Mouse (Mus musculus): ENCODE data around the gene Lrrc57. TPM values are rescaled to one million over a fixed set of nuclear protein-coding genes. Genes with fewer than 3 reads are reported as not detected.
A peak's percentile ranks its signal among the peaks of the same experiment; 100 is the strongest.
"Not testable (repeated sequence)": the region's sequence is repeated elsewhere in the genome, so short reads cannot be mapped to it uniquely, and the experiment has no call there.

The Lrrc57 gene
- total RNA-seq, 2 experiments from 2014 or later: 26.0 to 31.6 TPM

DNA sequence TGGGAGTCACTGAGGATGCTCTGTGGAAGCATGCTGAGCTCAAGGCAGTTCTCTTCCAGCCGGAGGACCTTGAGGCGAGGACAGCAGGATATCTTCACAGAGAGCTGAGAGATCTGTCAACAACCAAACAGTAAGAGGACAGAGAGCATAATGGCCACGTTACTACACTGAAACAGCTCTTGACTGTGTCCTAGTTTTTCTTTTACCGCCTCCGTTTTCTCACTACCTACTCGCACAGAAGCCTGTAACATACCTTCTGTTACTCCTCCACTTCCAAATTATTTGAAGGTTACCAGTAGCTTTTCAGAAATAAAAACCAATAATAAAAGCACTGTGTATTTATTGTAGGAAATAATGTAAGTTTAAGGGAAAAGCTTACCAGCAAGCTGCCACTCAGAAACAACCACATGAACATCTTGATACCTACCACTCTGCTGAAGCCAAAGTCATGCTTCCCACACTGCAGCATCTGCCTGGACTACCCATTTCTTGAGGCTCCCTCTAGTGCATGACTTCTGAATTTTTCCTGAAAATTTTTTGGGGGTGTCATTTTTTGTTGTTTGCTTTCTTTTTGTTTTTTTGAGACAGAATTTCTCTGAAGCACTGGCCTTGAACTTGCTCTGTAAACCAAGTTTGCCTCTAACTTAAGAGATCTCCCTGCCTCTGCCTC, 3.2 kb downstream of the Lrrc57 start:
- peak in 1 of 2 experiments; percentile 31 for DNase-seq (ENCODE audit: low spot score in 2 of 2)

DNA sequence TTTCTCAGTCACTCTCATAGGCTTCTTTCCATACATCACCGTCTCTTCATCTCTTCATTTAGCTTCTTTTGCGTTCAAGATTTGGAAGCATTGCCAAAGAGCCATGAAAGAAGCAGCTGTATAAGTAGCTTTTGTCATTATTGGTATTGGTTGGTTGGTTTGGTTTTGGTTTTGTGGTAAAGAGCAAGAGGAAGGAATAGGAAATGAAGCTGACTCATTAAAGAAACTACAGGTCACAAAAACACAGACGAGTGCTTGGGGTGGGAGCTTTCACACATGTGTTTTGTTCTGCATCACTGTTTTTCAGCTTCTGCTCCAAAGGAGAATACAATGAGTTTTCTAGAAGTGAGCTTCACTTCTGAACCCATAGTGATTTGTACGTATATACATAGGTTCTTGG, 9.8 kb downstream of the Lrrc57 start:
- DNase-seq (ENCODE audit: low spot score in 2 of 2): no peak

DNA sequence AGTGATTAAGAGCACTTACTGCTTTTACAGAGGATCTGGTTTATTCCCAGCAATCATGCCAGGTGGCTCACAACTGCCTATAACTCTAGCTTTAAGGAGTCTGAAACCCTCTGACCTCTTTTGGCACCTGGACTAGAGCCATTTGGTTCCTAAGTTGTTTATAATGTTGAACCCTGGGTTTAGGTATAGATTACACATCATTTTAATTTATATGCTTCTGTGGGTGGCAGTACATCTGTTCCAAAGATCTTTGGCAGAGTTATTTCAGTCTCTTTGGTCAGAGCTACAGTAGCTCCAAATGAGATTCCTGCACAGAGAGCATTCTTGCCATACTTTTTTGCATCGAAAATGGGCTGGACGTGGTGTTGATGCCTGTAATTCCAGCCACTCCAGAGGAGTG, 11.6 kb downstream of the Lrrc57 start:
- DNase-seq (ENCODE audit: low spot score in 2 of 2): no peak

DNA sequence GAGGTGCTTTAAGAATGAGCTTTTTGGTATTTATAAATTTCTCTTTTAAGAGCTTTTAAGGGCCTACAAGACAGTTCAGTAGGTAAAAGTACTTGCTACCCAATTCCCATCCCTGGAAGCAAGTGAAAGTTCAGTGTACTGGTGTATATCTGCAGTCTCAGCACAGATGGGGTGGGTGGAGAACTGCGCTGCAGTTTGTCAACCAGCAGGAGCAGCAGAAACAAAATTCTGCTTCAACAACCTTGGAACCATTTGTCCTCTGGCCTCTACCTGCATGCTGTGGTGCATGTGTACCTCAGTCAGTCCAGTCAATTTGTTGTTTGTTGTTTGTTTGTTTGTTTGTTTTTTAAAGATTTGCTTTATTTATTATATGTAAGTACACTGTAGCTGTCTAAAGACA, 17.1 kb downstream of the Lrrc57 start:
- DNase-seq (ENCODE audit: low spot score in 2 of 2): no peak

DNA sequence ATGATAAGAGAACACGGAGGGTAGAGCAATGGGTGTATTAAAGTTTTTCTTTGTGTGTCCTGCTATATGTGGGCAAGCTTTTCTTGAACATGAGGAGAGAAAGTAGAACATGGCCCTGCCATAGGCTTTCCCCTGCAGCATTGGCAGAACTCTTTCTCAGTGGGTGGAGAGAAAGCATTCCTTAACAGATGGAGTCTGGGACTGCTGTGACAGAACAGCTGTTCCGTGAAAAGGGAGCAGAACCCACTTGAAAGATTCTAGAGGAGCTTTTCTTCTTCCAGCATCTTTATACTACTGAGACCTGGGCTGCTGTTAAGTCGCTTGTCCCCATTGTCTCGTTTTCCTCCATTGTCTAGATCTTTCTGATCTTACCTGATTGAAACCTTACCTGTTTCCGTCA, 19.6 kb downstream of the Lrrc57 start:
- peak in 1 of 2 experiments; percentile 40 for DNase-seq (ENCODE audit: low spot score in 2 of 2)

DNA sequence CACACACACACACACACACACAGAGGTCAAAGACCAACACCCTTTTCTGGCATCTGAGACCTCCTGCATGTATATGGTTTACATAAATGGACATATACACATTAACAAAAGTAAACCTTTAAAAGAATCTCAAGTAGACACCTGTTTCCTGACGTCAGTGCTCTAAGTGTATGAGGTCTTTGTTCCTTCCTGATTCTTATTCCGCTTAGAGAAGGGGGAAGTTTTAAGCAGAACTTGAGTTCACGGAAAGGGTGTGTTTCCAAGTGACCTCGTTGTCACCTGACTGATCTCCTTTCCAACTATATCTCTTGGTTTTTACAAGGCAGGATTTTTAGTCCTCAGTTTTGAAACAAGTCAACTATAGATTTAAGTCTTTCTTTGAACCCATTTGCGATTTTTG, 31.0 kb downstream of the Lrrc57 start:
- no peak for DNase-seq (ENCODE audit: low spot score in 2 of 2)

DNA sequence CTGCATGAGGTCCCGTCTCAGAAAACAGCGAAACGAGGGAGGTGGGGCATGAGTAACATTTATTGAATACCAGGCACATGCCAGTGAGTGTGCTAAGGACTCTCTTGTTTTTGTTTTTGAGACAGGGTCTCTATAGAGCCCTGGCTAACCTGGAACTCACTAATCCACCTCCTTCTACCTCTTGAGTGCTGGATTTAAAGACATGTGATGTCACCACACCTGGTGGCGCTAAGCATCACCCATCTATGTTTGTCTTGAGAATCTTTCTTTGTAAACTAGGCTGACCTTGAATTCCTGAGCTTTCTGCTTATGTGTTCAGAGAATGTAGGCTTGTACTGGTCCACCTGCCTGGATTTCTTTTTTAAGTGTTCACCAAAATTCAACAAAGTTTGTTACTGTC, 31.5 kb downstream of the Lrrc57 start:
- DNase-seq (ENCODE audit: low spot score in 2 of 2): no peak

DNA sequence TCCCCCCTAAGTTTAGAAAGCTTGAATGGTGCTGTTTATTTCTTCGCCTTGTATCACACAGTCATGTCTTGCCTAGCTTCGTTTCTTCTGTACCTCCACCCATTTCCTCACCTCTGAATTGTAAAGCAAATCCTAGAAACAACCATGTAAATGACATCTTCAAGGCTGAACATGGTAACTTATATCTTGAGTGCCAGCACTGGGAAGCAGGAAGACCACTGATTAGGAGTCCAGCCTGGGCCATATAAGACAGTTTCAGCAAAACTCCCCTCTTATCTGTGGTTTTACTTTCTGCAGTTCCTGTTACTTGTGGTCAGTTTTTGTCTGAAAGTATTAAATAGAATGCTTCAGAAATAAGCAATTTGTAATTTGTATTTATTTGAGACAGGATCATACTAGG, 33.3 kb downstream of the Lrrc57 start:
- DNase-seq (ENCODE audit: low spot score in 2 of 2): no peak

DNA sequence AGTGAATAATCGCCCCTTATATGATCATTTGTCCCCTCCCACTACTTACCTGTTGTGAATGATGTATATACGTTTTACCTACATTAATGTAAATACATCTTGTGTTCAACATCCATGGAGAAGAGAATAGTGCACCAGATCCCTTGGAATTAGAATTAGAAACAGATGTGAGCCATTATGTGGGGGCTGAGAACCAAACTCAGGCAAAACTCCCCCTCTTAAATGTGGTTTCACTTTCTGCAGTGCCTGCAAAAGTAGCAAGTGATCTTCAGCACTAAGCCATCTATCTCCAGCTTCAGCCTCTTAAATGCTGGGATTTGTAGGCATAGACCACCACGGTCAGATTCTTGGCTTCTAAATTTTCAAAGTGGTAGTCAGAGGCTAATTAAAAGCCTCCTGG, 34.2 kb downstream of the Lrrc57 start:
- DNase-seq (ENCODE audit: low spot score in 2 of 2): no peak

DNA sequence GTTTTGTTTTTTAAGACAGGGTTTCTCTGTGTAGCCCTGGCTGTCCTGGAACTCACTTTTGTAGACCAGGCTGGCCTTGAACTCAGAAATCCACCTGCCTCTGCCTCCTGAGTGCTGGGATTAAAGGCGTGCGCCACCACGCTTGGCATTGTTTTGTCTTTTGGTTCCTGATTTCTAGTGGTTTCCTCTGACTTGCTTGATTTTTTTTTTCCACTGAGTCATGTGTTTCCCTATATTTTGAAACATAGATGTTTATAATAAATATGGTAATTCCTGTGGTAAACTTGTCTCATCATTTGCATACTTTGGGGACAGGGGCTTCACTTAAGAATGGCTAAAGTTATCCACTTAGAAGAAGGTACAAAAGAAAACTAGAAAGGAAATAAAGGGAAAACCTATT, 37.2 kb downstream of the Lrrc57 start:
- DNase-seq (ENCODE audit: low spot score in 2 of 2): not testable (repeated sequence)

DNA sequence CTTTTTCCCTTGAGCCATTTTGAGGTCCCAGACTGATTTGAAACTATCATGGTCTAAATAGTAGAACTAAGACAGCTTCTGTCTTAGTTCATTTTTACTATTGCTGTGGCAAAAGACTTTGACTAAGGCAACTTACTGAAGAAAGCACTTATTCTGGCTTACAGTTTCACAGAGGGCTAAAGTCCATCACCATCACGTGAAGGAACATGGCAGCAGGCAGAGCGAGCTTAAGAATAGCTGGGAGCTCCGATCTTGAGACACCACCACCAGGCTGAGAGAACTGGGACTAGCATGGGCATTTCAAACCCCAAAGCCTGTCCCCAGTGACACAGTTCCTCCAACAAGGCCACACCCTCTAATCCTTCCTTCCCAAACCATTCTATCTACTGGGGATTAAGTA, 38.2 kb downstream of the Lrrc57 start:
- DNase-seq (ENCODE audit: low spot score in 2 of 2): no peak

DNA sequence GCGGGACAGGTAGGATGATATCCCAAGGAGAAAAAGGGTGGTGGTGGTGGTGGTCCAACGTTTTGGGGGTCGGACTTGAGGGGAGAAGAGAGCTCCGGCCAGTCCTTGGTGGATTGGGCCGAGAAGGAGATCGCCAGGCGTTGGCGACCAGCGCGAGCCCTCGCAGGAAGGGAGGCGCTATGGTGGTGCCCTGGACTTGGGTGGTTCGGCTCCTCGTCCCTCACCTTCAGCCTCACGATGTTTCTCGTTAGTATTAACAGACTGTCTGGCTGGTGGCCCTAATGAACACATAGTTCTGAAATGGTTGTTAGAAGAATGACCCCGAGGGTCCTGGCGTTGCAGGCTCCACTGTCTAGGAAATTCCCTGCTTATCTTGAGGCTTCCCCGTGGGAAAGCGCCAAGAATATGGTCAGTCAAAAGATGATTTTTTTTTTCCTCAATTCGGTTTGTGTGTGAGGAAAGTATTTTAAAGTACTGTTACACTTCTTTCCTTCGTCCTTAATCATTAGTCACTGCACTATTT, 41.5 kb downstream of the Lrrc57 start:
- no peak for DNase-seq (ENCODE audit: low spot score in 2 of 2)

DNA sequence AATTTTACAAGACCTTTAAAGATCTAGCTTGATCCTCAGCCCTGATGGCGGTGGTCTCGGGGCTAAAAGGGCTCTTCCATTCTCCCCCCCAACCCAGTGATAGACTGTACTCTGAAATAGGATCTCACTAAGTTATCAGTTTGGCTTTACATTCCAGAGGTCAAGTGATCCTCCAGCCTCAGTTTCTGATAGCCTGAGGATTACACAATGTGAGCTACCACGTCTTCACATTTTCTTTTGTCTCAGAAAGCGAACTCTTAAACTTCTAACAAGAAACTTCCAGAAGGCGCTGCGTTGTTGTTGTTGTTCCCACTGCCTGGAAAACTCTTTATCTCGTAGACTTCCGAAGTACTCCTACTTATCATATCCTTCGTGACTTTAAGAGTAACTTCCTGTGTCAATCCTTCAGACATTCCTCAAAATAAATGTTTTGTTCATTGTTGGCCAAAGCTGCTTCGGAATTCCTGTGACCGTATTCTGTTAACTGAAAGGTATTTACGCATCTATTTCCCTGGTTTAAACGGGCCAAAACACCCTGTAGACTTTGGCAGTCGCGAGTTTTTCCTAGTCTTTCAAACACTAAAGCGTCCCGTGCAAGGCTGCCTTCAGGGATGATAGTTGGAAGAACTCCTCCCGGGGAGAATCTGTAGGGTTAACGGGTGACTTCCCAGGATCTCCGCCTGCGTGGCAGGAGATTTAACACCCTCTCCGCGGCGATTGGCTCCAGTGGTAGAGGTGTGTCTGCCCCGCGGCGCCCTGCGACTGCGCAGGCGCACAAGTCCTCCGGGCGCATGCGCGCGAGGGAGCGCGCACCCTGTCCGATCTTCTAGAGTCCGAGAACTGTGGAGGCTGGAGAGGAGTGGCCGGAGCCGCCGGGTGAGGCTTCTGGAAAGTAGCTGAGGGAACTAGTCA, 42.2 kb downstream of the Lrrc57 start, which contains the start of gene Snap23:
Gene Snap23, plus strand, starts transcription at position 786 of the 912 bp plus-strand sequence.
- peak; percentile 91 to 96 for DNase-seq (ENCODE audit: low spot score in 2 of 2)

DNA sequence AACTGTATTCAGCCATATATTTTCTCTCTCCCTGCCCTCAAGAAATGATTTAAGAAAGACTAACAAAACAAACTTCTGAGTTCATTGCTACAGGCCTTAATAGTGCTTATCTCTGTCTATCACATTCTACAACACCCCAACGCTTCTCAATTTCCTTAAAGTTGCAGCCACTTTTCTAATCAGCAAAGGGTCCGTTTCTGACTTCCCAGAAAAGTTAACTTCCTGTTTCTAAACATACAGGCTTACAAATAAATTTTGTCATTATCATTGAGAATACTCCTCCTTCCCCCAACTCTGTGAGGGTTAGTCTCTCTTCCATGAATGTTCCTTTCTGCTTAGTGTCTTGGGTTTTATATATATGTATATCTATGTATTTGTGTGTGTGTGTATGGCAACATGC, 44.0 kb downstream of the Lrrc57 start:
- DNase-seq (ENCODE audit: low spot score in 2 of 2): no peak

DNA sequence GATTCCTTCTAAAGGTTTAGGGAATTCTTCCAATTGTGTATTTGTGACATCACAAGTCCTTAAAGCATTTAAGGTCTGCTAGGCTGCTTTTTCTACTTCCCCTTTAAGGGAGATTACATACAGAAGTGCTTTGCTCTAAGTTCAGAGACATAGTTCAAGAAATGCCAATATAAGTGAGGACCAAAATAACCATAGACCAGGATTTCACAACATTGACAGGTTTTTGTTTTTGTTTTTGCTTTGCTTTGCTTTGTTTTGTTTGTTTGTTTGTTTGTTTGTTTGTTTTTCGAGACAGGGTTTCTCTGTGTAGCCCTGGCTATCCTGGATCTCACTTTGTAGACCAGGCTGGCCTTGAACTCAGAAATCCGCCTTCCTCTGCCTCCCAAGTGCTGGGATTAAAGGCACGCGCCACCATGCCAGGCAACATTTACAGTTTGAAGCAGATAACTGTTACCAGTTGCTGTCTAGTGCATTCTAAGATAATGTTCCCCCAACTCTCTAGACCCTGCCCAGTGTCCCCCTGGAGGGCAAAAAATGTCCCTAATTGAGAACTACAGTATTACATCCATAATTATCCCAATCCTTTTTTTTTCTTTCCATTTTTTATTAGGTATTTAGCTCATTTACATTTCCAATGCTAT, 44.7 kb downstream of the Lrrc57 start:
- not testable (repeated sequence) for DNase-seq (ENCODE audit: low spot score in 2 of 2)

DNA sequence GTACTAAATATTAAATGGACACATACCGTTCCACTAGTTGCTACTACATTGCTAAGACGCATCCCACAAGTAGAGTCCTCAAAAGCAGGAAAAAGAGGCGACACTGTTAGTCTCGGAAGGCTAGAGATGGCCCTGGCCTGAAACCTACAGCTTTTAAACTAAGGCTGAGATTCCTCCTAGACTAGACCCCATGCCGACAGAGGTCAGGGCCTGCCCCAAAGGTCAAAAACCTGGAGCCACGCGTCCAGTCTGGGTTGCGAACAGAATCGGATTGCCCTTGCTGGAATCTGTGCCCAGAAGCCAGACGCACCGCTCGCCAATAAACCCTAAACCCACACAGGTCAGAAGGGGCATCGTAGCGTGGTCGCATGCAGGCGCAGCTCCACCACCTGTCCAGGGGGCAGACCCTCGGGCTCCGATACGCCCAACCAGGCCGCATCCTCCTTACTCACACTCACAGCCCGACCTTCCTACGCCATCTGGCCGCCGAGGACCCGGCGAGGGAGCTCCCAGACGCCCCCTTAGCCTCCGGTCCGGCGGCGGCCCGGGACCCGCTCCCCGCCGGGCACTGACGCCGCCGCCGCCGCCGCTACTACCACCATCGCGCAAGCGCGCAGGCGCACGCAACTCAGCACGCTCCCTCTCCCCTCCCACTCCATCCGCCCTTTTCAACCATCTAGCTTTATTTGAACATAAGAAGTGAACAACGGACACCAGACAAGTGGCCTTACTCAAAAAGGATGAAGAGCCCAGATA, 45.9 kb downstream of the Lrrc57 start, which contains the start of gene Zfp106:
Gene Zfp106, minus strand, starts transcription at position 609 of the 756 bp plus-strand sequence.
- DNase-seq (ENCODE audit: low spot score in 2 of 2): peak; percentile 82 to 92

DNA sequence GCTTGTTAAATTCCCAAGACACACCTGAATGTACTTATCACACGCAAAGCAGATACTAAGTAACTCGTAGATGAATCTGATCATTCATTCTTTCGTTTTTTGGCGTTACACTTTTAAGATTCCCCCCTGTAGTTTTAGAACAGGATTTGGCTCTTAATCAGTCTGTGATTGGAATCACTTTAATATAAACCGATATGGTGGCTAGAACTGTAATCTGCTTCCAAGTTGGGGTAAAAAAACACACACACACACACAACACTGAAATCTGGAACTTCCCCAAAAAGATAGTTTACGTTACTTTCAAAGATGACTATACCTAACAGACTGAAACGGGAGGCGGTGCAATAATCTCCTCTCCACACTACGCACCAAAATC, 46.5 kb downstream of the Lrrc57 start:
- DNase-seq (ENCODE audit: low spot score in 2 of 2): no peak

DNA sequence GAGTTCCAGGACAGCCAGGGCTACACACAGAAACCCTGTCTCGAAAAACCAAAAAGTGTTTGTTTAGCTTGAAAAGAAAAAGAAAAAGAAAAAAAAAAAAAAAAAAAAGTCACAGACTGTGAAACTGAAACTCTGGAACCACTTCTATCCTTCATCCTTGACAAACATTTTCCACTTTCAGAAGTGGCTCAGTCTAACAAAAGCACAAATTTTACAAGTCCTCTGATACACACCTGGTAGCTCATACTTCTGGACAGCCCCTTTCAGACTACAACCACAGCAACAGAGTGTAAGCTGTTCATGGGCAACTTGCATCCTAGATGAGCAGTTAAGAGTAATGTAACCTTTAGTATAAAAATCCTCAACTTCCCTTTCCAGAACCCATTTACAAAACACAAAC, 47.8 kb downstream of the Lrrc57 start:
- DNase-seq (ENCODE audit: low spot score in 2 of 2): no peak

DNA sequence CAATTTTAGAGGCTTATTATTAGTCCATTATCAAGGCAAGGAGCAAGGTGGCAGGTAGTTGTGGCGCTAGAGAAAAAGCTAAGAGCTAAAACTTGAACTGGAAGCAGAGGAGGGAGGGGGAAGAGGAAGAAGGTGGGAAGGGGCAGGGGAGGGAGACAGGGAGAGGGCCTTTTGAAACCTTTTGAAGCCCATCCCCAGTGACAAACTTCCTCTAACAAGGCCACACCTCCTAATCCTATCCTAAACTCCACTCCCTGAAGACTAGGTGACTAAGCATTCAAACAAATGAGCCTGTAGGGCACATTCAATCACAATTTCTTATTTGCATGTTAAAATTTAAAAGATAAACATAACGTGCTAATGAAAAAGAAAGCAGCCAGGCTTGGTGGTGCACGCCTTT, 50.5 kb downstream of the Lrrc57 start:
- no peak for DNase-seq (ENCODE audit: low spot score in 2 of 2)

DNA sequence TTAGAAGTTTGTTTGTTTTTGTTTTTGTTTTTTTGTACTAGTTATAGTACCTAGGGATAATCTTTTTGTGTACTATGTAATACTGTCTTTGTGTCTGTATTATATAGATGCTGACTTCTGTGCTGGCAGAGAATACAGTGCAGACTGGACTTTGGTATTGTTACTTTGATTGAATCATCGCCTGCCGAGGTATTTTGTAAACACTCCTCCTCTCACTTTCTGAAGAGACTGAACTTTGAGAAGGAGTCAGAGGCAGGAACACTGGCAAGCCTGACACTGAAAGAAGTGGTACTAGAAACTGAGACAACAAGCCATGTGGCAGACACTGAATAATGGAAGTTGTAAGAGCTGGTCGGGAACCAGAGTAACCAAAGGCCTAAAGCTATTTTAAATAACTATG, 52.5 kb downstream of the Lrrc57 start:
- DNase-seq (ENCODE audit: low spot score in 2 of 2): no peak
